Mouse (Mus musculus): ENCODE data around the gene Pam. TPM values are rescaled to one million over a fixed set of nuclear protein-coding genes. Genes with fewer than 3 reads are reported as not detected.

Pam gene
- total and polyA plus RNA-seq, 2 experiments from 2014 or later = 46.6 to 125 TPM

DNA sequence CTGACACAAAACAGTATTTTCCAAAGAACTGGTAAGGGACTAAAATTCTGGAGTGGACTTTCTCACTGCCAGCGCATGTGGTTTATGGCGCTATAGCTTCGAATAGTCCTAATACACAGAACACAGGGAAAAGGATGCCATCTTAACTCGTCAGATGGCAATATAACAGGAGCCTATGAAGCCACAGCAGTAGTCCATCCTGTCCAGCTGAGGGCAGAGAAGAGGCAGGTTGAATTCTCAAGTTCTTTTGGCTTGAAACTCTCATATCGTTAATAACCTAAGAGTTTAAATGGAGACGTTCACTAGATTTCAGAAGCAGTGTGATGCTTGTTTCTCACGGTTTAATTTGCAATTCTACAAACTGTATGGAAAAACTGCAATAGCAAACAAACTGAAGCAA, 211.9 kb downstream of the Pam start:
- Histone ChIP-seq H3K36me3 (ENCODE audit: insufficient read depth, low read length) (peaks cover 8% of the 10 kb centered on the region; the same call in 1 of the 2 replicates), H3K4me1 (ENCODE audit: insufficient read depth, low read length) (no peaks in the 10 kb centered on the region), H3K9ac (replicated peaks; ENCODE audit: low read length, poor library complexity, severe bottlenecking) (no peak overlapping the region), H3K9me3 (ENCODE audit: low read length) (no peaks in the 10 kb centered on the region), H3K4me3 (ENCODE audit: low read depth, low read length) (no peak overlapping the region), H3K27ac (ENCODE audit: low read depth, low read length) (no peak overlapping the region), H3K27me3 (ENCODE audit: insufficient read depth, low read length) (no peaks in the 10 kb centered on the region), H3K4me2 (ENCODE audit: low read depth, low read length, poor library complexity, severe bottlenecking) (no peak overlapping the region)
- WGBS = 83% methylated on average over 7 of the region's 7 CpGs
- peak; percentile 8 for DNase-seq (ENCODE audit: low spot score)
- TF ChIP-seq CTCF (IDR thresholded peaks at IDR 0.05) = peak; percentile 34; the same call in 1 of the 2 replicates
- no peak for ATAC-seq (ENCODE audit: low FRiP score)

DNA sequence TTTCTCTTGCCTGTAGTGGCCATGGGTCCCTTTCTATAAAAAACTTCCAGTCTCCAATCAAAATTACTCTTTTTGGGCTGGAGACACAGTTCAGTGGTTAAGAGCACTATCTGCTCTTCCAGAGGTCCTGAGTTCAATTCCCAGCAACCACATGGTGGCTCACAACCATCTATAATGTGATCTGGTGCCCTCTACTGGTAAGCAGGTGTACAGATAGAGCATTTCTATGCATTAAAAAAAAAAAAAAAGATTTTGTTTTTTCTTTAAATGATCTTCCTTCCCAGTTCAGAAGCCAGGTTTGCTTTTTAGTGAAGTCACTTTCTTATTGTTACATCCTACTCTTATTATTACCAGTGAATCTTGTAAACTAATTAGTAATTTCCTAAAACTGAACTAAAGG, 218.4 kb downstream of the Pam start:
- no peak for DNase-seq (ENCODE audit: low spot score)
- ATAC-seq (ENCODE audit: low FRiP score) = no peak
- Histone ChIP-seq H3K4me3 (ENCODE audit: low read depth, low read length) (no peak overlapping the region), H3K9ac (replicated peaks; ENCODE audit: low read length, poor library complexity, severe bottlenecking) (no peak overlapping the region), H3K4me2 (ENCODE audit: low read depth, low read length, poor library complexity, severe bottlenecking) (no peak overlapping the region), H3K27ac (ENCODE audit: low read depth, low read length) (no peak overlapping the region), H3K36me3 (ENCODE audit: insufficient read depth, low read length) (no peaks in the 10 kb centered on the region), H3K4me1 (ENCODE audit: insufficient read depth, low read length) (no peaks in the 10 kb centered on the region), H3K27me3 (ENCODE audit: insufficient read depth, low read length) (no peaks in the 10 kb centered on the region), H3K9me3 (ENCODE audit: low read length) (no peaks in the 10 kb centered on the region)
- TF ChIP-seq CTCF (IDR thresholded peaks at IDR 0.05) = peak; percentile 25; the same call in 1 of the 2 replicates

DNA sequence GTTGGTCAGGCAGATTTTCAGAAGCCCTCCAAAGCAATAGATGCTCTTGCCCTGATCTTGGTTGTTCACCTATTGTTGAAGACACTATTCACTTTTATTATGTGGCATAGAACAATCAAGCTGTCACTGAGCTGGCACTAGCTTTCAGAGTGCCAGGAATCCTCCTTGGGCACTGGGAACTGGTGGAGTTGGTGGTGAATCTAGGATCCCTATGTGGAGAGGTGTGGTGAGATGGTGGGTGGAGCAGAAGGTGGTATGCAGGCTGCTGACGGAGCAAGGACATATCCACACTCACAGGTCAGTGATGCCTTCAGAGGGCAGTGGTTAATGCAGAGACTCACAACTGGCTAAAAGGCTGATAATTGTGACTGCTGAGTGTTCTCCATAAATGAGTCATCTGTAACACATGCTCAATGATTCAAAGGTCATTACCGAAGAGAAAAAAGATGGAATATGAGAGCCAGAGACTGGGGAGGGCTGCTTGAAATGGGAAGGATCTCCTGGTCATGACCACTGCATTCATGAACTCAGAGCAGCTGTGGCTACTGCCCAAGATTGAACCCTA, 221.9 kb downstream of the Pam start:
- ATAC-seq (ENCODE audit: low FRiP score) (no peak), DNase-seq (ENCODE audit: low spot score) (no peak)
- no peak for TF ChIP-seq CTCF (IDR thresholded peaks at IDR 0.05)
- no peaks in the 10 kb centered on the region for H3K36me3 ChIP-seq (ENCODE audit: insufficient read depth, low read length)
- H3K27me3 ChIP-seq (ENCODE audit: insufficient read depth, low read length) = no peaks in the 10 kb centered on the region
- no peak overlapping the region for H3K4me3 ChIP-seq (ENCODE audit: low read depth, low read length)
- no peak overlapping the region for H3K9ac ChIP-seq (replicated peaks; ENCODE audit: low read length, poor library complexity, severe bottlenecking)
- no peak overlapping the region for H3K4me2 ChIP-seq (ENCODE audit: low read depth, low read length, poor library complexity, severe bottlenecking)
- H3K4me1 ChIP-seq (ENCODE audit: insufficient read depth, low read length) = no peaks in the 10 kb centered on the region
- 88% methylated on average over 2 of the region's 2 CpGs for WGBS
- H3K9me3 ChIP-seq (ENCODE audit: low read length) = no peaks in the 10 kb centered on the region
- H3K27ac ChIP-seq (ENCODE audit: low read depth, low read length) = no peak overlapping the region

DNA sequence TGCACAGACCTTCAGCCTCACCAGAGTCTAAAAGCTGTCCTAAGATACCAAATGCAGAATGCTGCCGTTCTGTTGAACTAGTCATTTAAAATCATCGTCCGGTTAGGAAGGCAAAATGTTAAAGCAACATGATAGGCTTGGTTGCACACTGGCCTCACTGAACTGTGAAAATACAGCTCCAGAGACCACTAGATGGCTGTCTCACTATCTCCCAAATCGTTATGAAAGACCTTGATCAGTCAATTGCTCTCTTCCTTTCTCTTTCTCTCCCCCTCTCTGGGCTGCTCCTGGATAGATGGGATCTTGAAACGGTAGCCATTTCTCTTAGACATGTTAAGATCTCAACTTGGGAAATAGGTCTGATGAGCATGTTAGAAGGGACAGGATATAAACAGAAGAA, 223.0 kb downstream of the Pam start:
- Histone ChIP-seq H3K4me1 (ENCODE audit: insufficient read depth, low read length) (no peaks in the 10 kb centered on the region), H3K4me3 (ENCODE audit: low read depth, low read length) (no peak overlapping the region), H3K27me3 (ENCODE audit: insufficient read depth, low read length) (no peaks in the 10 kb centered on the region), H3K9ac (replicated peaks; ENCODE audit: low read length, poor library complexity, severe bottlenecking) (no peak overlapping the region), H3K9me3 (ENCODE audit: low read length) (no peaks in the 10 kb centered on the region), H3K4me2 (ENCODE audit: low read depth, low read length, poor library complexity, severe bottlenecking) (no peak overlapping the region), H3K27ac (ENCODE audit: low read depth, low read length) (no peak overlapping the region), H3K36me3 (ENCODE audit: insufficient read depth, low read length) (no peaks in the 10 kb centered on the region)
- ATAC-seq (ENCODE audit: low FRiP score) (no peak), DNase-seq (ENCODE audit: low spot score) (peak; percentile 27)
- 40% methylated on average over 5 of the region's 5 CpGs for WGBS
- peak; percentile 62 for TF ChIP-seq CTCF (IDR thresholded peaks at IDR 0.05)

DNA sequence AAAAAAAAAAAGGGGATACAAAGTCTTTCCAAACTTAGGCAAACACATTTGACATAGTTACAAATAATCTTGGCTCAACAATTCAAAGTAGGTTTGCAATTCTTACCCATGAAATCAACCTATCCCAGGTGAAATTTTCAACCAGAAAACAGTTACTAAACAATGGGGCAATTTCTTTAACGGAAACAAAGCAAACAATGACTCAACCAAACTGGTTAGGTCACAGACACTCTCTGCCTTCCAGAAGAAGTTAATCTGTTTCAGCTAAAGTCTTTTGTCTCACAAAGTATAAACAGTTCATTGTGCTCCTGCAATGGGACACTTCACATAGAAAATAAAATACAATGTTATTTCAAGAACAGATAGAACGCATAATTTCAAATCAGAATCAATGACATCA, 223.4 kb downstream of the Pam start:
- Histone ChIP-seq H3K27ac (ENCODE audit: low read depth, low read length) (no peak overlapping the region), H3K36me3 (ENCODE audit: insufficient read depth, low read length) (no peaks in the 10 kb centered on the region), H3K27me3 (ENCODE audit: insufficient read depth, low read length) (no peaks in the 10 kb centered on the region), H3K4me2 (ENCODE audit: low read depth, low read length, poor library complexity, severe bottlenecking) (no peak overlapping the region), H3K4me1 (ENCODE audit: insufficient read depth, low read length) (no peaks in the 10 kb centered on the region), H3K9me3 (ENCODE audit: low read length) (no peaks in the 10 kb centered on the region), H3K4me3 (ENCODE audit: low read depth, low read length) (no peak overlapping the region), H3K9ac (replicated peaks; ENCODE audit: low read length, poor library complexity, severe bottlenecking) (no peak overlapping the region)
- 83% methylated on average over 2 of the region's 2 CpGs for WGBS
- ATAC-seq (ENCODE audit: low FRiP score) = no peak
- DNase-seq (ENCODE audit: low spot score) = no peak
- no peak for TF ChIP-seq CTCF (IDR thresholded peaks at IDR 0.05)

DNA sequence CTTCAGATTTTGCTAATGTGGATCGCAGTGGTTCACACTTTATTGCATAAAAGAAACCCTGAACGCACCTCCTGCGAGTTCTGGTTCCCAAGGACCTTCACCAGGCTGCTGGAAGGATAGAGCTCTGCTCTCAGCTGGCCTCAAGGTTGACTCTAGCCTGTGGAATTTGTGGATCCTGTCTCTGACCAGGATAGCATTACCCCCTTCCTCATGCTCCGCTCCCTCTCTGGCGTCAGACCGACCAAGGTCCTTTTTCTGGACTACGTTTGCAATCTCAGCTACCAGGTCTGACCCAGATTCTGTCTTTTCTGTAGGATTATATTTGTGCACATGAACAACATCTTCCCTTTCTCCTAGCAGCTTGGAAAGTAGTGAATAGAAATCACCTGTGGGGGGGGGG, 231.3 kb downstream of the Pam start:
- Histone ChIP-seq H3K27me3 (ENCODE audit: insufficient read depth, low read length) (no peaks in the 10 kb centered on the region), H3K4me2 (ENCODE audit: low read depth, low read length, poor library complexity, severe bottlenecking) (no peak overlapping the region), H3K4me3 (ENCODE audit: low read depth, low read length) (no peak overlapping the region), H3K9me3 (ENCODE audit: low read length) (no peaks in the 10 kb centered on the region), H3K9ac (replicated peaks; ENCODE audit: low read length, poor library complexity, severe bottlenecking) (no peak overlapping the region), H3K4me1 (ENCODE audit: insufficient read depth, low read length) (no peaks in the 10 kb centered on the region), H3K27ac (ENCODE audit: low read depth, low read length) (no peak overlapping the region), H3K36me3 (ENCODE audit: insufficient read depth, low read length) (no peaks in the 10 kb centered on the region)
- DNase-seq (ENCODE audit: low spot score) (no peak), ATAC-seq (ENCODE audit: low FRiP score) (no peak)
- 93% methylated on average over 7 of the region's 7 CpGs for WGBS
- TF ChIP-seq CTCF (IDR thresholded peaks at IDR 0.05) = no peak

All from midbrain, postnatal 0 days (tissue).